Mouse (Mus musculus): ENCODE data around the gene Tle4. TPM values are rescaled to one million over a fixed set of nuclear protein-coding genes. Genes with fewer than 3 reads are reported as not detected.
"Not testable (repeated sequence)": the region's sequence is repeated elsewhere in the genome, so short reads cannot be mapped to it uniquely, and the experiment has no call there.

Gene Tle4
- 11.4 and 13.0 TPM in 2 replicates for polyA plus RNA-seq (2014; fragmentation: Nextera tagmentation; extraction: Ambion mirVana)

- H3K4me2 ChIP-seq = peak within 1 kb of the TSS; percentile 79
- H3K4me1 ChIP-seq (replicated peaks; ENCODE audit: control insufficient read depth, insufficient read depth, low read length) = peaks cover 6% of the 10 kb centered on the region
- H3K27me3 ChIP-seq (replicated peaks; ENCODE audit: control insufficient read depth, insufficient read depth, low read length) = no peaks in the 10 kb centered on the region
- peak within 1 kb of the TSS; percentile 91 for H3K27ac ChIP-seq (ENCODE audit: low read depth, low read length)
- peak; percentile 100 for DNase-seq (ENCODE audit: low spot score)
- under 1% methylated on average over 70 of the region's 71 CpGs for WGBS
- peak within 1 kb of the TSS; percentile 96 for H3K9ac ChIP-seq (ENCODE audit: low read depth, low read length)
- H3K9me3 ChIP-seq (ENCODE audit: control insufficient read depth, low read length) = no peaks in the 10 kb centered on the region
- H3K36me3 ChIP-seq (ENCODE audit: control insufficient read depth, insufficient read depth, low read length) = no peaks in the 10 kb centered on the region
- peak within 1 kb of the TSS; percentile 81 for H3K4me3 ChIP-seq (ENCODE audit: low read depth, low read length)
- peak; percentile 96 for ATAC-seq (replicated peaks; ENCODE audit: low FRiP score)
Measured at GRCm38 (mm10) chr19:14597917-14598689, at the start of gene Tle4. Tle4 (minus strand) TSS chr19:14598051.

GRCm38 (mm10) chr19:14645666-14646065 lies 47.8 kb upstream of the Tle4 start:
- WGBS = 36% methylated on average over 2 of the region's 2 CpGs
- no peaks in the 10 kb centered on the region for H3K36me3 ChIP-seq (ENCODE audit: control insufficient read depth, insufficient read depth, low read length)
- no peak overlapping the region for H3K4me2 ChIP-seq
- H3K9ac ChIP-seq (ENCODE audit: low read depth, low read length) = no peak overlapping the region
- DNase-seq (ENCODE audit: low spot score) = no peak
- H3K27me3 ChIP-seq (replicated peaks; ENCODE audit: control insufficient read depth, insufficient read depth, low read length) = no peaks in the 10 kb centered on the region
- no peak overlapping the region for H3K4me3 ChIP-seq (ENCODE audit: low read depth, low read length)
- no peak overlapping the region for H3K27ac ChIP-seq (ENCODE audit: low read depth, low read length)
- H3K4me1 ChIP-seq (replicated peaks; ENCODE audit: control insufficient read depth, insufficient read depth, low read length) = no peaks in the 10 kb centered on the region
- H3K9me3 ChIP-seq (ENCODE audit: control insufficient read depth, low read length) = no peaks in the 10 kb centered on the region
- ATAC-seq (replicated peaks; ENCODE audit: low FRiP score) = no peak

GRCm38 (mm10) chr19:14644756-14645155 lies 46.9 kb upstream of the Tle4 start:
- H3K4me1 ChIP-seq (replicated peaks; ENCODE audit: control insufficient read depth, insufficient read depth, low read length) = no peaks in the 10 kb centered on the region
- no peaks in the 10 kb centered on the region for H3K36me3 ChIP-seq (ENCODE audit: control insufficient read depth, insufficient read depth, low read length)
- ATAC-seq (replicated peaks; ENCODE audit: low FRiP score) = no peak
- no peak for DNase-seq (ENCODE audit: low spot score)
- H3K4me3 ChIP-seq (ENCODE audit: low read depth, low read length) = no peak overlapping the region
- H3K9ac ChIP-seq (ENCODE audit: low read depth, low read length) = no peak overlapping the region
- no peak overlapping the region for H3K4me2 ChIP-seq
- no peaks in the 10 kb centered on the region for H3K9me3 ChIP-seq (ENCODE audit: control insufficient read depth, low read length)
- no peak overlapping the region for H3K27ac ChIP-seq (ENCODE audit: low read depth, low read length)
- 79% methylated on average over 3 of the region's 3 CpGs for WGBS
- no peaks in the 10 kb centered on the region for H3K27me3 ChIP-seq (replicated peaks; ENCODE audit: control insufficient read depth, insufficient read depth, low read length)

- WGBS = 84% methylated on average over 4 of the region's 4 CpGs
- ATAC-seq (replicated peaks; ENCODE audit: low FRiP score); H3K9ac ChIP-seq (ENCODE audit: low read depth, low read length); H3K4me1 ChIP-seq (replicated peaks; ENCODE audit: control insufficient read depth, insufficient read depth, low read length); H3K27me3 ChIP-seq (replicated peaks; ENCODE audit: control insufficient read depth, insufficient read depth, low read length); H3K4me2 ChIP-seq; H3K36me3 ChIP-seq (ENCODE audit: control insufficient read depth, insufficient read depth, low read length); H3K4me3 ChIP-seq (ENCODE audit: low read depth, low read length); H3K9me3 ChIP-seq (ENCODE audit: control insufficient read depth, low read length); H3K27ac ChIP-seq (ENCODE audit: low read depth, low read length); DNase-seq (ENCODE audit: low spot score): not testable (repeated sequence)
Measured at GRCm38 (mm10) chr19:14643091-14643490, 45.2 kb upstream of the Tle4 start.

- Histone ChIP-seq H3K4me1 (replicated peaks; ENCODE audit: control insufficient read depth, insufficient read depth, low read length) (no peaks in the 10 kb centered on the region), H3K36me3 (ENCODE audit: control insufficient read depth, insufficient read depth, low read length) (no peaks in the 10 kb centered on the region), H3K9ac (ENCODE audit: low read depth, low read length) (no peak overlapping the region), H3K27ac (ENCODE audit: low read depth, low read length) (no peak overlapping the region), H3K9me3 (ENCODE audit: control insufficient read depth, low read length) (no peaks in the 10 kb centered on the region), H3K27me3 (replicated peaks; ENCODE audit: control insufficient read depth, insufficient read depth, low read length) (no peaks in the 10 kb centered on the region), H3K4me3 (ENCODE audit: low read depth, low read length) (no peak overlapping the region), H3K4me2 (no peak overlapping the region)
- WGBS = 74% methylated on average over 10 of the region's 10 CpGs
- ATAC-seq (replicated peaks; ENCODE audit: low FRiP score) (no peak), DNase-seq (ENCODE audit: low spot score) (no peak)
Measured at GRCm38 (mm10) chr19:14642663-14643062, 44.8 kb upstream of the Tle4 start.

- H3K4me3 ChIP-seq (ENCODE audit: low read depth, low read length) = no peak overlapping the region
- H3K9me3 ChIP-seq (ENCODE audit: control insufficient read depth, low read length) = no peaks in the 10 kb centered on the region
- H3K4me1 ChIP-seq (replicated peaks; ENCODE audit: control insufficient read depth, insufficient read depth, low read length) = peaks cover 12% of the 10 kb centered on the region
- DNase-seq (ENCODE audit: low spot score) (no peak), ATAC-seq (replicated peaks; ENCODE audit: low FRiP score) (peak; percentile 54; the same call in 1 of the 2 replicates)
- H3K4me2 ChIP-seq = peak overlapping the region; percentile 42
- 24% methylated on average over 10 of the region's 10 CpGs for WGBS
- no peaks in the 10 kb centered on the region for H3K27me3 ChIP-seq (replicated peaks; ENCODE audit: control insufficient read depth, insufficient read depth, low read length)
- H3K36me3 ChIP-seq (ENCODE audit: control insufficient read depth, insufficient read depth, low read length) = no peaks in the 10 kb centered on the region
- peak overlapping the region; percentile 67 for H3K27ac ChIP-seq (ENCODE audit: low read depth, low read length)
- H3K9ac ChIP-seq (ENCODE audit: low read depth, low read length) = 0 out of 2 replicates have a peak overlapping the region, but pooled peaks have one; percentile 12
Measured at GRCm38 (mm10) chr19:14635213-14635928, 37.5 kb upstream of the Tle4 start.

- no peak overlapping the region for H3K27ac ChIP-seq (ENCODE audit: low read depth, low read length)
- no peaks in the 10 kb centered on the region for H3K4me1 ChIP-seq (replicated peaks; ENCODE audit: control insufficient read depth, insufficient read depth, low read length)
- no peaks in the 10 kb centered on the region for H3K27me3 ChIP-seq (replicated peaks; ENCODE audit: control insufficient read depth, insufficient read depth, low read length)
- H3K4me3 ChIP-seq (ENCODE audit: low read depth, low read length) = no peak overlapping the region
- 82% methylated on average over 4 of the region's 4 CpGs for WGBS
- H3K9ac ChIP-seq (ENCODE audit: low read depth, low read length) = no peak overlapping the region
- ATAC-seq (replicated peaks; ENCODE audit: low FRiP score) = no peak
- no peak for DNase-seq (ENCODE audit: low spot score)
- H3K4me2 ChIP-seq = no peak overlapping the region
- no peaks in the 10 kb centered on the region for H3K9me3 ChIP-seq (ENCODE audit: control insufficient read depth, low read length)
- no peaks in the 10 kb centered on the region for H3K36me3 ChIP-seq (ENCODE audit: control insufficient read depth, insufficient read depth, low read length)
Measured at GRCm38 (mm10) chr19:14623355-14623754, 25.5 kb upstream of the Tle4 start.

- no peaks in the 10 kb centered on the region for H3K4me1 ChIP-seq (replicated peaks; ENCODE audit: control insufficient read depth, insufficient read depth, low read length)
Measured at GRCm38 (mm10) chr19:14620534-14620933, 22.7 kb upstream of the Tle4 start.

More at GRCm38 (mm10) chr19:14620534-14620933, 22.7 kb upstream of the Tle4 start:
- Histone ChIP-seq H3K9ac (ENCODE audit: low read depth, low read length) (no peak overlapping the region), H3K4me2 (no peak overlapping the region), H3K27ac (ENCODE audit: low read depth, low read length) (no peak overlapping the region), H3K4me3 (ENCODE audit: low read depth, low read length) (no peak overlapping the region), H3K36me3 (ENCODE audit: control insufficient read depth, insufficient read depth, low read length) (no peaks in the 10 kb centered on the region), H3K27me3 (replicated peaks; ENCODE audit: control insufficient read depth, insufficient read depth, low read length) (no peaks in the 10 kb centered on the region), H3K9me3 (ENCODE audit: control insufficient read depth, low read length) (no peaks in the 10 kb centered on the region)
- ATAC-seq (replicated peaks; ENCODE audit: low FRiP score) (no peak), DNase-seq (ENCODE audit: low spot score) (no peak)
- 97% methylated on average over 1 of the region's 1 CpGs for WGBS
